Mouse (Mus musculus) E14TG2a.4 (cell line): ENCODE measurements around the gene Gm10719.
"Not testable (repeated sequence)": the region's sequence is repeated elsewhere in the genome, so short reads cannot be mapped to it uniquely, and the experiment has no call there.

ENCODE experiments used
- CTCF ChIP-seq: conservative IDR thresholded peaks from 2 replicates; pipeline ENCODE4 v1.5.1; 2014; ENCODE audit warnings: low read length
- NANOG ChIP-seq: IDR thresholded peaks from 2 replicates; pipeline ENCODE4 v1.6.1; 2014; ENCODE audit warnings: borderline replicate concordance, low read length, mixed read lengths
- POU5F1 ChIP-seq: IDR thresholded peaks from 2 replicates; pipeline ENCODE4 v1.6.1; 2014; ENCODE audit warnings: low read length, borderline replicate concordance

DNA sequence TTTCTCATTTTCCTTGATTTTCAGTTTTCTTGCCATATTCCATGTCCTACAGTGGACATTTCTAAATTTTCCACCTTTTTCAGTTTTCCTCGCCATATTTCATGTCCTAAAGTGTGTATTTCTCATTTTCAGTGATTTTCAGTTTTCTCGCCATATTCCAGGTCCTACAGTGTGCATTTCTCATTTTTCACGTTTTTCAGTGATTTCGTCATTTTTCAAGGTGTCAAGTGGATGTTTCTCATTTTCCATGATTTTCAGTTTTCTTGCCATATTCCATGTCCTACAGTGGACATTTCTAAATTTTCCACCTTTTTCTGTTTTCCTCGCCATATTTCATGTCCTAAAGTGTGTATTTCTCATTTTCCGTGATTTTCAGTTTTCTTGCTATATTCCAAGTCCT lies 8.4 kb downstream of the Gm10719 start:
- not testable (repeated sequence) for TF ChIP-seq CTCF, POU5F1, NANOG
